Mouse (Mus musculus) liver, postnatal 0 days (tissue): Measurements from ENCODE around the gene A830031A19Rik. TPM values are rescaled to one million over a fixed set of nuclear protein-coding genes. Genes with fewer than 3 reads are reported as not detected.

Source experiments
- ATAC-seq: fragments of 200-750 bp; cut with Nextera tagmentation; 2 replicates; pipeline ENCODE4 v1.8.0; 2017; ENCODE audit warnings: mild to moderate bottlenecking, moderate library complexity
- DNase-seq: peaks from one replicate; pipeline ENCODE4 v3.0.0-alpha.2; 2016
- H3K27ac ChIP-seq: fragments of 300-500 bp; sonication (generic); 2 replicates; pipeline ENCODE4 v1.5.1; 2014; ENCODE audit warnings: antibody characterized with exemption, moderate library complexity, mild to moderate bottlenecking, low read depth
- H3K27me3 ChIP-seq: fragments of 300-500 bp; sonication (generic); 2 replicates; pipeline ENCODE4 v1.6.1; 2014; ENCODE audit warnings: low read length, control low read depth, mixed read lengths; ENCODE audit not compliant: insufficient read depth
- H3K36me3 ChIP-seq: fragments of 300-500 bp; sonication (generic); replicated peaks from 2 replicates; pipeline ENCODE4 v1.6.1; 2014; ENCODE audit warnings: mild to moderate bottlenecking, control low read depth, low read length, moderate library complexity, mixed read lengths; ENCODE audit not compliant: insufficient read depth
- H3K4me1 ChIP-seq: fragments of 300-500 bp; sonication (generic); 2 replicates; pipeline ENCODE4 v1.6.1; 2014; ENCODE audit warnings: antibody characterized with exemption, mild to moderate bottlenecking, control low read depth; ENCODE audit not compliant: insufficient read depth
- H3K4me2 ChIP-seq: fragments of 300-500 bp; sonication (generic); 2 replicates; pipeline ENCODE4 v1.6.1; 2014; ENCODE audit warnings: low read depth, mild to moderate bottlenecking, low read length, moderate library complexity, mixed read lengths
- H3K4me3 ChIP-seq: fragments of 300-500 bp; sonication (generic); 2 replicates; pipeline ENCODE4 v1.5.1; 2014; ENCODE audit warnings: low read depth, low read length
- H3K9ac ChIP-seq: fragments of 300-500 bp; sonication (generic); replicated peaks from 2 replicates; pipeline ENCODE4 v1.6.1; 2014; ENCODE audit warnings: mild to moderate bottlenecking, moderate library complexity
- H3K9me3 ChIP-seq: fragments of 300-500 bp; sonication (generic); 2 replicates; pipeline ENCODE4 v1.6.1; 2016; ENCODE audit warnings: mild to moderate bottlenecking, control low read depth, low read length, mixed read lengths
- CTCF ChIP-seq: sonication (generic); IDR thresholded peaks from 2 replicates; pipeline ENCODE4 v1.5.1; 2016; ENCODE audit warnings: antibody characterized with exemption, low read depth
- EP300 ChIP-seq: IDR thresholded peaks from 2 replicates; pipeline ENCODE4 v1.6.1; 2016; ENCODE audit warnings: antibody characterized with exemption, low read depth, mild to moderate bottlenecking
- WGBS: fragments of 180-500 bp; shearing (Covaris S2); extraction: QIAGEN DNeasy Blood & Tissue Kit; methylation state at CpG from one replicate; pipeline ENCODE4 v1.1.7; 2014; ENCODE audit not compliant: insufficient replicate concordance; 5-methylcytosine and 5-hydroxymethylcytosine counted together
- polyA plus RNA-seq: library from polyadenylated mRNA; unstranded; fragments of >200 nt; fragmentation: Nextera tagmentation; extraction: Ambion mirVana; gene quantifications from 2 replicates; pipeline ENCODE4 v1.2.1, GENCODE M21; 2015

A830031A19Rik gene
- polyA plus RNA-seq, 1 experiment from 2014 or later, result not detected

DNA sequence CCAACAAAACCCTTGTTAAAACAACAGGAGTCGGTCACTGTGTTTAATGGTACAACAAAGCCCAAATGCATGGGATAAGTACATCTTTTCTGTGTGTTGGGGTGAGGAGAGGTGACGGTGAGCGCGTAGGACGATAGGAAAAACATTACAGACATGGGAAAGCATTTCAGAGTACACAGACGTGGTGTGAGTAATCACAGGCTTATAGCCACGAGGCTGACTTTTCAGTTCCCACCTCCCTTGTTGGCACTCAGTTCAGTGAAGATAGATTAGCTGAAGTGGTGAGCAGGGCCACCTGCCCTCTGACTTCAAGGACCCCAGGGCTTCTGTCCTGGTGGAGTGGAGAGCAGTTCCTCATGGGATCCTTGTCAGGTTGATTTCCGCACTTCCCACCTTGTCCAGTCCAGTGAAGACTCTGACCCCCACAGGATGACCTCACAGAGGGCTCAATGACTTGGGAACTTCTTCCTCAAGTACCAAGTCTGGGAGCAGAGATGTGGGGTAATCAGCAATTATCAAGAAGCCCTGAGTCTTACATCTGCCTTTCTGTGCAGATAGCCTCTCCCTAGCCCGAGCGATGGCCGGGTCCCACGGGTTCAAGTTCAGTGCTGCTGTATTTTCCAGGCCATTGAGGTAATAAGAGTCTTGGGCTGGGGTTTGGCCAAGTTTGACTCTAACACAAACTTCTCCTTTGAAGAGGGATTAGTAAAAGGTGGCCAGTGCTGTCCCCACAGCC is 40.3 kb upstream of the A830031A19Rik start:
- Histone ChIP-seq H3K9me3 (no peaks in the 10 kb centered on the region), H3K4me1 (peaks cover 4% of the 10 kb centered on the region; the same call in 1 of the 2 replicates), H3K27ac (no peak overlapping the region), H3K4me2 (no peak overlapping the region), H3K4me3 (no peak overlapping the region), H3K27me3 (no peaks in the 10 kb centered on the region), H3K9ac (no peak overlapping the region), H3K36me3 (no peaks in the 10 kb centered on the region)
- ATAC-seq (no peak), DNase-seq (no peak)
- WGBS, result 72% methylated on average over 12 of the region's 12 CpGs
- no peak for TF ChIP-seq CTCF
- TF ChIP-seq EP300, result no peak

DNA sequence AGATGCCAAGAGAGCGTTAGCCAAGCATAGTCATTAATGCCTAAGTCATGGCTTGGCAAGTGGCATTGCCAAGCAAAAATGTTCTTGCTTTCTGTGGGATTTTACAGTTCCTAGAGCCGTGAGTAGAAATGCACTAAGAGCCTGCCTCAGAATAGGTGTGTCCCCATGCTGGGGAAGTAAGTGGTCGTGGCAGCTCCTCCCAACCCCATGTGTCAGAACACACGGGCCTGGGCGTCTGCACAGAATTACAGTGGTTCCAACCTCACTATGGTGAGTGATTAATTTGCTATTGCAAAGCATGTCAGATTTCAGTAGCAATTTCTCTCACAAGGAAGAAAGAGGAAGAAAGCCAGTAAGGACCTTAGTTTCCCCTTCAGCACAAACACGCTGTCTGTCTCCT is 36.9 kb upstream of the A830031A19Rik start:
- H3K4me1 ChIP-seq, result peaks cover 4% of the 10 kb centered on the region; the same call in 1 of the 2 replicates
- no peak overlapping the region for H3K4me3 ChIP-seq
- WGBS, result 49% methylated on average over 6 of the region's 6 CpGs
- no peaks in the 10 kb centered on the region for H3K9me3 ChIP-seq
- H3K27ac ChIP-seq, result no peak overlapping the region
- ATAC-seq, result no peak
- H3K4me2 ChIP-seq, result no peak overlapping the region
- H3K27me3 ChIP-seq, result no peaks in the 10 kb centered on the region
- no peak overlapping the region for H3K9ac ChIP-seq
- no peaks in the 10 kb centered on the region for H3K36me3 ChIP-seq
- no peak for DNase-seq
- TF ChIP-seq EP300 (no peak), CTCF (no peak)

DNA sequence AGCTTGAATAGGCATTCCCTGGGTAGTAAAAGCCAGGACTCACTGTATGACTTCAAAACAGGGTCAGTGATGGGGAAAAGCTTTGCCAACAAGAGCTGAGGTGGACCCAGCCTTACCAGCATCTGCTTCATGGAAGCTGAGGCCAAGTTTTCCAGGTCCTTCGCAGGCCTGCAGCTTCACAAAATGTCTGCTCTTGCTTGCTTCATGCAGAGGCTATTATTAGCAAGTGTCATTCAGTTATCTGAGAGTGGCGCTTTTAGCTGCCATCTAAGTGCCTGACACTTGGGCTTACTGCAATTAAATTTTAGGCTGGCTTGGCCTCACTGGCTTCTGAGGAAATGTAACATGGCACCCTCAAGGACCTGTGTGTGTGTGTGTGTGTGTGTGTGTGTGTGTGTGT is 35.3 kb upstream of the A830031A19Rik start:
- Histone ChIP-seq H3K36me3 (no peaks in the 10 kb centered on the region), H3K9me3 (no peaks in the 10 kb centered on the region), H3K4me1 (peaks cover 4% of the 10 kb centered on the region; the same call in 1 of the 2 replicates), H3K4me2 (no peak overlapping the region), H3K27me3 (no peaks in the 10 kb centered on the region), H3K4me3 (no peak overlapping the region), H3K27ac (no peak overlapping the region), H3K9ac (no peak overlapping the region)
- 91% methylated on average over 2 of the region's 2 CpGs for WGBS
- TF ChIP-seq EP300 (no peak), CTCF (no peak)
- DNase-seq (no peak), ATAC-seq (no peak)

DNA sequence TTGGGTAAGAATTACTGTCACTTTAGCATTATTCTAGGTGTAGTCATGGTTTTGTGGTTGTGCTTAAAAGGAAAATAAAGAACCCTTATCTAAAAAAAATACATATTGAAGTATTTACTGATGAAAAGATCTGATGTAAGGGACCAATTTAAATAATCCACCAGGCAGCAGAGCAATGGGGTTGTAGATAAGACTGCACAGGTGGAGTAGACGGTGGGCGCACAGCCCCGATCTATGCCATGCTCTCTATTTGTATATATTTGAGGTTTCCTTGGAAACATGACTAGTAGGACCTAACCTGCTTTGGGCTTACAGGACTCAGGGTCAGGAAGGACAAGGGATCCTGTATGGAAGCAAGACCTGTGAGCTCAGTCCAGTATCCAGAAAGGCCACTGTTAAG is 34.5 kb upstream of the A830031A19Rik start:
- H3K27ac ChIP-seq, result no peak overlapping the region
- no peak overlapping the region for H3K4me2 ChIP-seq
- H3K4me1 ChIP-seq, result peaks cover 4% of the 10 kb centered on the region; the same call in 1 of the 2 replicates
- no peak for ATAC-seq
- H3K27me3 ChIP-seq, result no peaks in the 10 kb centered on the region
- WGBS, result 56% methylated on average over 3 of the region's 3 CpGs
- no peak overlapping the region for H3K4me3 ChIP-seq
- TF ChIP-seq EP300 (no peak), CTCF (no peak)
- H3K36me3 ChIP-seq, result no peaks in the 10 kb centered on the region
- no peak overlapping the region for H3K9ac ChIP-seq
- no peaks in the 10 kb centered on the region for H3K9me3 ChIP-seq
- no peak for DNase-seq

DNA sequence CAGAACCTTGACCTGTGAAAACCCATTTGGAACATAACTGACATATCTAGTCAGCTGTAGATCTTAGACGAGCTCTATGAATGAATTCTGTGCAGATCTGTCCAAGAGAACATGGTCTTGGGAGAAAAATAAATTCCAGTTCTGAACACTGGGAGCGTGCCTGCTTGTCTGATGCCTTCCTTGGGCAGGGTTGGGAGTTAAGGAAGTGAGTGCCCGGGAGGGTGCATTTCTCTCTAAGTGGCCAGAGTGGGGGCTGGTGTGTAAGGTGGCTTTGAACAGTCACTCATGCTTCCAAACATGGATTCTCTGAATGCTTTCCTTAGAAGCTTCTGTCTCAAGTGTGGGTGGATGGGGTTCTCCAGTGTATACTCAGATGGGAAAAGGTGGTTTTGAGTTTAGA is 34.1 kb upstream of the A830031A19Rik start:
- ATAC-seq (no peak), DNase-seq (no peak)
- H3K27me3 ChIP-seq, result no peaks in the 10 kb centered on the region
- peaks cover 4% of the 10 kb centered on the region; the same call in 1 of the 2 replicates for H3K4me1 ChIP-seq
- no peak overlapping the region for H3K4me2 ChIP-seq
- no peaks in the 10 kb centered on the region for H3K9me3 ChIP-seq
- no peak overlapping the region for H3K9ac ChIP-seq
- no peak overlapping the region for H3K4me3 ChIP-seq
- 59% methylated on average over 3 of the region's 3 CpGs for WGBS
- TF ChIP-seq CTCF (no peak), EP300 (no peak)
- no peak overlapping the region for H3K27ac ChIP-seq
- H3K36me3 ChIP-seq, result no peaks in the 10 kb centered on the region

DNA sequence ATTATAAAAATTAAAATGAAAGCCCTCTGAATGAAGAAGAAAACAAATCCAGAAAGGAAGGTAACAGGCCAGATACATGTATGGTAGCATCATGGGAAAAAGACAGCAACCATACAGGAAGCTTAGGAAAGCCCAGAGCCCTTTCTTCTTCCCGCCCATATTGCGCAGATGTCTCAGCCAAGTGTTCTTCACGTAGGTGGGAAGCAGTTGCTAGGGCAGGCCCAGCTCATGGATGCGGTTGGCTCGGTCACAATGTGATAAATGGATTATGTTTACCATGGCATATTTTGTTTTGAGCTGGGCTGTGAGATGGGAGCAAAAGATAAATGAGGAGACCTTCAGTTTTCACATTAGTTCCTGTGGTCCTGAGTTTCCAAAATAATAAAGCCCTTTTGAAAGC is 32.6 kb upstream of the A830031A19Rik start:
- DNase-seq (no peak), ATAC-seq (no peak)
- H3K9ac ChIP-seq, result no peak overlapping the region
- no peak for TF ChIP-seq CTCF
- TF ChIP-seq EP300, result no peak
- no peak overlapping the region for H3K4me2 ChIP-seq
- no peaks in the 10 kb centered on the region for H3K9me3 ChIP-seq
- no peak overlapping the region for H3K4me3 ChIP-seq
- peaks cover 4% of the 10 kb centered on the region; the same call in 1 of the 2 replicates for H3K4me1 ChIP-seq
- WGBS, result 83% methylated on average over 5 of the region's 5 CpGs
- H3K27me3 ChIP-seq, result no peaks in the 10 kb centered on the region
- no peaks in the 10 kb centered on the region for H3K36me3 ChIP-seq
- H3K27ac ChIP-seq, result no peak overlapping the region
